Mouse (Mus musculus): Measurements from ENCODE around the gene Qser1. TPM values are rescaled to one million over a fixed set of nuclear protein-coding genes. Genes with fewer than 3 reads are reported as not detected.
A peak's percentile ranks its signal among the peaks of the same experiment; 100 is the strongest.

Gene Qser1
- polyA plus RNA-seq, 1 experiment, result 0.02 TPM

DNA sequence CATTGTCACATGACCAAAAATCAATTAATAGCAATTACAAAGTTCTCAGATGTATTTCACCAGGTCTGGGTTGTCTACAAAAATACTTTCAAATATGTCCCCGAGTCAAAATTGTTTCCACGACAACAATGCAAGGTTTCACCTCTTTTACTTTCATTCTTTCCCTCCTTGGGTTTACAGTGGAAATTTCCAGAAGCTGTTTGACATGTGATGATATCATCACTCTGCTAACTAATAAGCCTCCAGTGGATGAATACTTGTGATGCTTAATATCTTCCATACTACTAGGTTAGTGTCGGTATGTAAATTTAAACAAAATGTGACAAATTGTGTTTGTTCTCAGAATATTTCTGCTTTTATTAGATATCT lies 33.4 kb upstream of the Qser1 start:
- Histone ChIP-seq H3K36me3 (ENCODE audit: control insufficient read depth) (no peaks in the 10 kb centered on the region), H3K9me3 (ENCODE audit: control insufficient read depth, low read length) (no peaks in the 10 kb centered on the region; the same call in 1 of the 2 replicates), H3K27me3 (ENCODE audit: control insufficient read depth) (peaks cover 51% of the 10 kb centered on the region), H3K4me3 (replicated peaks) (no peak overlapping the region), H3K4me1 (ENCODE audit: control insufficient read depth) (peaks cover 6% of the 10 kb centered on the region)
- TF ChIP-seq TAL1 (IDR thresholded peaks at IDR 0.05; ENCODE audit: low read length), result no peak

- peaks cover 51% of the 10 kb centered on the region for H3K27me3 ChIP-seq (ENCODE audit: control insufficient read depth)
- peak within 1 kb of the TSS; percentile 46 for H3K4me3 ChIP-seq (replicated peaks)
- peaks cover 6% of the 10 kb centered on the region for H3K4me1 ChIP-seq (ENCODE audit: control insufficient read depth)
- TF ChIP-seq GATA1 (IDR thresholded peaks at IDR 0.05; ENCODE audit: low read length), result no peak
- no peak for TF ChIP-seq TAL1 (IDR thresholded peaks at IDR 0.05; ENCODE audit: low read length)
- no peaks in the 10 kb centered on the region; the same call in 1 of the 2 replicates for H3K9me3 ChIP-seq (ENCODE audit: control insufficient read depth, low read length)
- no peaks in the 10 kb centered on the region for H3K36me3 ChIP-seq (ENCODE audit: control insufficient read depth)
These were observed 32.9 kb upstream of the Qser1 start, which contains the start of gene Prrg4 for GRCm38 (mm10) chr2:104849276-104849990. Prrg4 (minus strand) TSS chr2:104849876.

DNA sequence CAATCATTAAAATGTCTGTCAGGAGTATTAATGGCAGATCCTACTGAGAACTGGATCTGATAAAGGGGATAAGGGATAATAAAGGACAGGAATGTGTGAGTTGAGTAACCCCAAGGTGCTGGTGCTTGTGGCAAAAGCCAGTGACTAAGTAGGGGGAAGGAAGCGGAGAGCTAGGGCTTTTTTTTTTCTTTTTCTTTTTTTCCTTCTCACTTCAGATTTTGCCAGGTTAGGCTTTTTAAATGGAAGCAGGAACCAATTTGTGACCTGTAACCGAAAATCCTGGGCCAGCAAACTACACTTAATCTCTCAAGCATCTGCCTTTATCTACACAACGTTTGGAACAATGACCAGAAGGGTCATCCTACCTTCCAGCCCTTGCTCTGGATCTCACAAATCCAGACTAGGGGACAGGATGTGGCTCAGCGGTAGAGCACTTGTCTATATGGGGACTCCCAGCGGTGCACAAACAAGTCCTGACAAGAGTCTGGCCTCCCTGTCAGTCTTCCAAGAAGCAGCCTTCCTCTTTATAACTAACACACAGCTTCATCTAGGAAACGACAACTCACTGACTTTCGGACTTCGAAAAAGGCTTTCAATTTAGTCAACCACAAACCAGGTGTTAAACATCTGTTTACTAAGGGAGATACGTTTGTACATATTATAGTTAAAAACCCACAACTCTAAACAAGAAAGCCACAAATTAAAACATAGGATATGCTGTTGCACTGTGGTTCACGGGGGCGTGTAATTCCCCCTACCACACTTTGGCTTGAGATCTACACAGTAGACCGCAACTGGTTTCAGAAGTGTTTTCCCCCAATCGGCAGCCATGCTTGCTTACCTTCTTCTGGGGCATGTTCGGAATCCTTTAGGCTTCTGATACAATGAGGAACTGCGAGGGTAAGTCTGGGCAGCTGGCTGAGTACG lies 31.9 kb upstream of the Qser1 start:
- Histone ChIP-seq H3K4me3 (replicated peaks) (no peak overlapping the region), H3K4me1 (ENCODE audit: control insufficient read depth) (peaks cover 6% of the 10 kb centered on the region), H3K27me3 (ENCODE audit: control insufficient read depth) (peaks cover 50% of the 10 kb centered on the region), H3K36me3 (ENCODE audit: control insufficient read depth) (no peaks in the 10 kb centered on the region), H3K9me3 (ENCODE audit: control insufficient read depth, low read length) (no peaks in the 10 kb centered on the region; the same call in 1 of the 2 replicates)
- TF ChIP-seq GATA1 (IDR thresholded peaks at IDR 0.05; ENCODE audit: low read length), result no peak
- TF ChIP-seq TAL1 (IDR thresholded peaks at IDR 0.05; ENCODE audit: low read length), result no peak

- Histone ChIP-seq H3K9me3 (ENCODE audit: control insufficient read depth, low read length) (no peaks in the 10 kb centered on the region; the same call in 1 of the 2 replicates), H3K27me3 (ENCODE audit: control insufficient read depth) (peaks cover 48% of the 10 kb centered on the region), H3K4me3 (replicated peaks) (no peak overlapping the region), H3K4me1 (ENCODE audit: control insufficient read depth) (peaks cover 6% of the 10 kb centered on the region), H3K36me3 (ENCODE audit: control insufficient read depth) (no peaks in the 10 kb centered on the region)
- TF ChIP-seq TAL1 (IDR thresholded peaks at IDR 0.05; ENCODE audit: low read length) (no peak), GATA1 (IDR thresholded peaks at IDR 0.05; ENCODE audit: low read length) (no peak)
These were observed 31.1 kb upstream of the Qser1 start for GRCm38 (mm10) chr2:104847645-104848044.

DNA sequence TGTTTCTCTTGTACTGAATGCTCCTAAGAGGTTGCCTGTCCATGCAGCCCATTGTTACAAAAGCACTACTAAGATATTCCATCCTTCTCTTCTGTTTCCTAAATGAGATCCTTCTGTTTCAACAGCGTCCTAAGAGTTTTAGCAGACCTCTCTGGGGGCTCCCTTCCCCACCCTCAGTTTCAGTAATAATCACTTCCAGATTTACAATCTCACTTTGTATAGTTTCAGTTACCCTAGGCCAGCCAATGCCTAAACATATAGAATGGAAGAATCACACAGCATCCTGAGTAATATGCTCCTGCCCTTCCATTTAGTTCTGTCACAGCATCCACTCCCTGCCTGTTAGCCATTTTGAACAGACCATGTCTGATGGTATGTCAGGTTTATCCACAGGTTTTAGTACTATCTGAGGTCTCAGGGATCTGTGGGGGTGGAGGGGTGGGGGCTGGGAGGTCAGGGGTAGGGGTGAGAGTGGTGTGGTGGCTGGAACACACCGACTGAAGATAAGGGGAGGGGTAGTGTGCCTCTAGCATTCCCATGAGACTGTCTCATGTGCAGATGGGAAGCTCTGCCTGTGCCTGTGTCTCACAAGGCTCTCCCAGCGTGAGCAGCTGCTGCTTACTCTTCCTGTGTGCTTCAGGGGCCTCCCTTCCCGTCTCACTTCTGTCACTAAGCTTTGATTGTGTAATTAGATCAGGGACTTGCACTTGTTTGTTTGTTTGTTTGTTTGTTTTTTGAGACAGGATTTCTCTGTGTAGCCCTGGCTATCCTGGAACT lies 30.3 kb upstream of the Qser1 start:
- TF ChIP-seq TAL1 (IDR thresholded peaks at IDR 0.05; ENCODE audit: low read length) (no peak), GATA1 (IDR thresholded peaks at IDR 0.05; ENCODE audit: low read length) (no peak)
- H3K27me3 ChIP-seq (ENCODE audit: control insufficient read depth), result peaks cover 44% of the 10 kb centered on the region
- H3K4me3 ChIP-seq (replicated peaks), result no peak overlapping the region

DNA sequence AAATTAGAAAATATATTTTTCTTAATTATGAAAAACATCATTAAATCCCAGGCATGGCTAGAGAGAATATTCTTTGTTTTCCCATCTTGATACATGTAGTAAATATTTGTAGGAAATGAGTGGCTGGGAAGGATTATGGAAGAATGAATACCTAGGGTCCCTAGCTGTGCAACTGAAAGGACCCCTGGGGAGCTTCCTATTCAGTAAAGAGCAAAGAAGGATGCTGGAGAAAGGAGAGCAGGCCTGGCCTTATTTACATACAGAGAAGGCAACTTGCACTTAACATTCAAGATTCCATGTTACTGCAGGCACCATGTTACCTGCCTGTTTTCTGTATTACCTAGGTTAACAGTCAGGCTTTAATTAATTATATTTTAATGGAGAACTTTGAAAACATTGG lies 26.0 kb upstream of the Qser1 start:
- Histone ChIP-seq H3K9me3 (ENCODE audit: control insufficient read depth, low read length) (no peaks in the 10 kb centered on the region), H3K36me3 (ENCODE audit: control insufficient read depth) (no peaks in the 10 kb centered on the region), H3K4me3 (replicated peaks) (no peak overlapping the region), H3K27me3 (ENCODE audit: control insufficient read depth) (peaks cover 2% of the 10 kb centered on the region; the same call in 1 of the 2 replicates), H3K4me1 (ENCODE audit: control insufficient read depth) (no peaks in the 10 kb centered on the region)
- TF ChIP-seq GATA1 (IDR thresholded peaks at IDR 0.05; ENCODE audit: low read length) (no peak), TAL1 (IDR thresholded peaks at IDR 0.05; ENCODE audit: low read length) (no peak)

More for the DNA sequence above, 30.3 kb upstream of the Qser1 start:
- H3K4me1 ChIP-seq (ENCODE audit: control insufficient read depth), result peaks cover 6% of the 10 kb centered on the region
- no peaks in the 10 kb centered on the region for H3K36me3 ChIP-seq (ENCODE audit: control insufficient read depth)
- H3K9me3 ChIP-seq (ENCODE audit: control insufficient read depth, low read length), result no peaks in the 10 kb centered on the region; the same call in 1 of the 2 replicates

GRCm38 (mm10) chr2:104841736-104842135 lies 25.2 kb upstream of the Qser1 start:
- Histone ChIP-seq H3K4me1 (ENCODE audit: control insufficient read depth) (no peaks in the 10 kb centered on the region), H3K4me3 (replicated peaks) (no peak overlapping the region), H3K27me3 (ENCODE audit: control insufficient read depth) (no peaks in the 10 kb centered on the region), H3K36me3 (ENCODE audit: control insufficient read depth) (no peaks in the 10 kb centered on the region), H3K9me3 (ENCODE audit: control insufficient read depth, low read length) (no peaks in the 10 kb centered on the region)
- no peak for TF ChIP-seq TAL1 (IDR thresholded peaks at IDR 0.05; ENCODE audit: low read length)
- no peak for TF ChIP-seq GATA1 (IDR thresholded peaks at IDR 0.05; ENCODE audit: low read length)

- no peaks in the 10 kb centered on the region for H3K36me3 ChIP-seq (ENCODE audit: control insufficient read depth)
- H3K4me1 ChIP-seq (ENCODE audit: control insufficient read depth), result no peaks in the 10 kb centered on the region
- TF ChIP-seq TAL1 (IDR thresholded peaks at IDR 0.05; ENCODE audit: low read length) (no peak), GATA1 (IDR thresholded peaks at IDR 0.05; ENCODE audit: low read length) (no peak)
- no peaks in the 10 kb centered on the region for H3K27me3 ChIP-seq (ENCODE audit: control insufficient read depth)
- H3K9me3 ChIP-seq (ENCODE audit: control insufficient read depth, low read length), result no peaks in the 10 kb centered on the region
- no peak overlapping the region for H3K4me3 ChIP-seq (replicated peaks)
These were observed 24.4 kb upstream of the Qser1 start for GRCm38 (mm10) chr2:104840974-104841373.

Data from erythroblast, embryonic 14.5 days (primary cell).